Mouse (Mus musculus) thymus, postnatal 10 days (tissue): ENCODE measurements around the gene Olfr1361.

Experiments
- DNase-seq, 2 experiments: peaks; one replicate each; pipeline ENCODE4 v3.0.0; 2021; ENCODE audit warnings: low spot score in 2 of 2

The Olfr1361 gene

GRCm38 (mm10) chr13:21663286-21663685 is at the start of gene Olfr1361:
Olfr1361 (minus strand) TSS chr13:21663386.
- no peak for DNase-seq

- DNase-seq, result no peak
Observed at GRCm38 (mm10) chr13:21711698-21712097, 48.5 kb upstream of the Olfr1361 start.

- DNase-seq, result peak; percentile 73 to 87
Observed at GRCm38 (mm10) chr13:21710821-21711525, 47.8 kb upstream of the Olfr1361 start.

DNA sequence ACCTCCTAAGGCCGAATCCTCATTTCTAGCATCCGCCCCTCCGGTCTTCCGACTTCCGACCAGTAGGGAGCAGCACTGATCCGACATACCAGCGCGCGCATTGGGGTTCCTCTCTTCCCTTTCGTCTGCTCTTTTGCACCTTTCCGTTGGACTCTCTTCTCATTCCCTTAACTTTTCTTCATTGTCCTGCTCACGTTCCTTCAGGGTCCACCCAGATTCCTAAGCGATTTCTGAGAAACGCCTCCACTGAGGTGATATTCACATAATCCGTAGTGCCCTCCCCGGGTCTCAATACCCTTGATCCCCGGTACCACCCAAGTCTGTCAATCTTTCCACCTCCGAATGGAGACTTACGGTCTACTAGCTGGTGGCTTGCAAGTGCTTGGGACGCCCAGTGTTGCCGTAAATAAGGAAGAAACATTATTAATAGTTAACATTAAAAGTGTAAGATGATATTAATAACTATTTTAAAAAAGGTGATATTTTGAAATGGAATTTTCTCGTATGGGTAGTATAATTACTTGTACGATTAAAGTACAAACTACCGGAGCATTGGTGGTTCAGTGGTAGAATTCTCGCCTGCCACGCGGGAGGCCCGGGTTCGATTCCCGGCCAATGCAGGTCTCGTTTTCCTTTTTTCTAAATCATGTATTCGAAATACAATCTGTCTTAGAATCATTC is 47.0 kb upstream of the Olfr1361 start:
- DNase-seq, result peak; percentile 78 to 92

DNA sequence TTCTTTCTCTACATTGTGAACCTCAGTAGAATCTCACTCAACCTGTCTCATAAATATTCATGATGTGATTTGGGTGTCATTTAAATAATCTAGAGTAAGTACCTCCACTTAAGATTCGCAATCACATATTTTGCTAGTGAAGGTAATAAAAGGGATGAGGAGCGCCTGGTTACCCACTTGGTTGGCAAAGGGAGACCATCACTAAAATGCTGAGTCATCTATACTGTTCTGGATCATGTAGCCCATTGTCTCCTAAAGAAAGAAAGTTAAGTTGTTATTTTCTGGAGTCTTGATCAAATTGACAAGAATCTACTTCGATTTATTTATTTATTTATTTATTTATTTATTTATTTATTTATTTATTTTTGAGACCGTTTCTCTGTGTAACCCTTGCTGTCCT is 43.5 kb upstream of the Olfr1361 start:
- DNase-seq, result no peak

DNA sequence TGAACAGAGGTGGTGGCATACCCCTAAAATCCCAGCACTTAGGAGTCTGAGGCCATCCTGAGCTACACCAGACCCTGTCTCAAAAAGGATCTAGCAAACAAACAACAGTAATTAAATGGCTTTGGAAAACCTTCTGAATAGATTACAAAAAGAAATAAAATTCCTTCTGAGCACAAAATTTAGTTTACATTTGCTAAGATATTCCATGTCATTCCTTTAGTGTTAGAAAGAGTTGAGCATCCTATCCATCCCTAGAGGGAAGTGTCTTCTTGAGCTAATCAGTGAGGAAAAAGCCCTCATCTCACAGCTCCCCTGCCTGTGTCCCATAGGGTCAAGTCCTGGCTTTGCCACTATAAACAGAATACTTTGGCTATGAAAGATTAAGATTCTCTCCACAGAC is 34.6 kb upstream of the Olfr1361 start, which contains the start of gene Olfr1359:
Gene Olfr1359 (plus strand): TSS at position 301 of the 400 bp plus-strand sequence.
- no peak for DNase-seq

- DNase-seq, result no peak
Observed at GRCm38 (mm10) chr13:21677305-21677704, 14.1 kb upstream of the Olfr1361 start, which contains the start of gene Olfr1360. Olfr1360 (minus strand) TSS chr13:21677405.

GRCm38 (mm10) chr13:21642418-21642817 is 20.8 kb downstream of the Olfr1361 start, which contains the start of gene Olfr11:
Olfr11 (minus strand) TSS chr13:21642518.
- no peak for DNase-seq

DNA sequence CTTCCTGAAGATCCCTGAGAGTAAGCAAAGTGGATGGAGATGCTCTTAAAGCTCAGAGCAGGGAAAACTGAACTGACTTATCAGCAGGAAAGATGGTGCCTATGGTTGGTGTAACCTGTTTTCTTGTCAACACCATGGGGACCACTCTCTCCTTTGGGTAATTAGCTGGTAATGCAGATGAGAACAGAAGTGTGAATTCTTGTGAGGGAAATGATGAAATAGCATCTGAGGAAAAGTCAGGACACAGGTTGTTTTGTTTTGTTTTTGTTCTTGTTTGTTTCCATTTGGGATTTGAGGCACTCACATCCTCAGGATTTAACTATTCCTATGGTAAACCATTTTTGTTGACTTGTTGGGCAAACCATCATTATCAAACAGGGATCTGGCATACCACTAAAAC is 49.3 kb downstream of the Olfr1361 start, which contains the start of gene Olfr1362:
Gene Olfr1362 (minus strand): TSS at position 101 of the 400 bp plus-strand sequence.
- no peak for DNase-seq
